Mouse (Mus musculus): ENCODE results near the gene Gpn2. TPM values are rescaled to one million over a fixed set of nuclear protein-coding genes. Genes with fewer than 3 reads are reported as not detected.

Gene Gpn2
- 17.1 and 18.9 TPM in 2 replicates for polyA plus RNA-seq (2015; fragmentation: Nextera tagmentation; extraction: Ambion mirVana)

- Histone ChIP-seq H3K9ac (ENCODE audit: low read length) (peak within 1 kb of the TSS; percentile 91), H3K36me3 (ENCODE audit: control insufficient read depth, insufficient read depth, low read length) (peaks cover 9% of the 10 kb centered on the region)
These were observed at the start of gene Gpn2 for GRCm38 (mm10) chr4:133584059-133584951. TSS of gene Gpn2 (plus strand) at chr4:133584362.

GRCm38 (mm10) chr4:133536081-133536480 lies 48.1 kb upstream of the Gpn2 start:
- WGBS, result 79% methylated on average over 3 of the region's 3 CpGs
- no peak for ATAC-seq (ENCODE audit: low read depth)
- H3K4me1 ChIP-seq (replicated peaks; ENCODE audit: control insufficient read depth, insufficient read depth, low read length), result no peaks in the 10 kb centered on the region
- H3K27me3 ChIP-seq (ENCODE audit: control insufficient read depth, insufficient read depth, low read depth, low read length), result no peaks in the 10 kb centered on the region
- no peak overlapping the region for H3K27ac ChIP-seq (ENCODE audit: low read length)
- H3K4me3 ChIP-seq (ENCODE audit: low read length), result no peak overlapping the region
- no peak overlapping the region for H3K4me2 ChIP-seq (ENCODE audit: low read depth, low read length)
- H3K36me3 ChIP-seq (ENCODE audit: control insufficient read depth, insufficient read depth, low read length), result peaks cover 45% of the 10 kb centered on the region
- no peaks in the 10 kb centered on the region for H3K9me3 ChIP-seq (ENCODE audit: control insufficient read depth, low read length)
- no peak overlapping the region for H3K9ac ChIP-seq (ENCODE audit: low read length)

More at GRCm38 (mm10) chr4:133584059-133584951, at the start of gene Gpn2:
- Histone ChIP-seq H3K27ac (ENCODE audit: low read length) (peak within 1 kb of the TSS; percentile 78), H3K4me2 (ENCODE audit: low read depth, low read length) (peak within 1 kb of the TSS; percentile 98), H3K27me3 (ENCODE audit: control insufficient read depth, insufficient read depth, low read depth, low read length) (no peaks in the 10 kb centered on the region), H3K9me3 (ENCODE audit: control insufficient read depth, low read length) (no peaks in the 10 kb centered on the region), H3K4me1 (replicated peaks; ENCODE audit: control insufficient read depth, insufficient read depth, low read length) (peaks cover 11% of the 10 kb centered on the region), H3K4me3 (ENCODE audit: low read length) (peak within 1 kb of the TSS; percentile 99)
- under 1% methylated on average over 65 of the region's 65 CpGs for WGBS
- ATAC-seq (ENCODE audit: low read depth), result peak; percentile 92

- Histone ChIP-seq H3K27me3 (ENCODE audit: control insufficient read depth, insufficient read depth, low read depth, low read length) (no peaks in the 10 kb centered on the region), H3K4me1 (replicated peaks; ENCODE audit: control insufficient read depth, insufficient read depth, low read length) (no peaks in the 10 kb centered on the region), H3K36me3 (ENCODE audit: control insufficient read depth, insufficient read depth, low read length) (peaks cover 40% of the 10 kb centered on the region), H3K4me2 (ENCODE audit: low read depth, low read length) (no peak overlapping the region), H3K27ac (ENCODE audit: low read length) (no peak overlapping the region), H3K9me3 (ENCODE audit: control insufficient read depth, low read length) (no peaks in the 10 kb centered on the region), H3K9ac (ENCODE audit: low read length) (no peak overlapping the region), H3K4me3 (ENCODE audit: low read length) (no peak overlapping the region)
- ATAC-seq (ENCODE audit: low read depth), result no peak
- WGBS, result 81% methylated on average over 5 of the region's 5 CpGs
These were observed 47.5 kb upstream of the Gpn2 start for GRCm38 (mm10) chr4:133536652-133537051.

- H3K36me3 ChIP-seq (ENCODE audit: control insufficient read depth, insufficient read depth, low read length), result no peaks in the 10 kb centered on the region; the same call in 1 of the 2 replicates
- H3K4me2 ChIP-seq (ENCODE audit: low read depth, low read length), result peak within 1 kb of the TSS; percentile 68
- H3K9ac ChIP-seq (ENCODE audit: low read length), result peak within 1 kb of the TSS; percentile 87
- H3K27me3 ChIP-seq (ENCODE audit: control insufficient read depth, insufficient read depth, low read depth, low read length), result no peaks in the 10 kb centered on the region
- H3K9me3 ChIP-seq (ENCODE audit: control insufficient read depth, low read length), result no peaks in the 10 kb centered on the region
- peak within 1 kb of the TSS; percentile 20; the same call in 1 of the 2 replicates for H3K27ac ChIP-seq (ENCODE audit: low read length)
- ATAC-seq (ENCODE audit: low read depth), result peak; percentile 100
- H3K4me1 ChIP-seq (replicated peaks; ENCODE audit: control insufficient read depth, insufficient read depth, low read length), result peaks cover 10% of the 10 kb centered on the region
- H3K4me3 ChIP-seq (ENCODE audit: low read length), result peak within 1 kb of the TSS; percentile 88
- WGBS, result under 1% methylated on average over 77 of the region's 77 CpGs
These were observed 38.6 kb upstream of the Gpn2 start, which contains the start of gene Nudc for GRCm38 (mm10) chr4:133545272-133546231. TSS of gene Nudc (minus strand) at chr4:133545996.

- H3K36me3 ChIP-seq (ENCODE audit: control insufficient read depth, insufficient read depth, low read length), result no peaks in the 10 kb centered on the region
- H3K27ac ChIP-seq (ENCODE audit: low read length), result no peak overlapping the region
- no peaks in the 10 kb centered on the region; the same call in 1 of the 2 replicates for H3K27me3 ChIP-seq (ENCODE audit: control insufficient read depth, insufficient read depth, low read depth, low read length)
- no peaks in the 10 kb centered on the region for H3K9me3 ChIP-seq (ENCODE audit: control insufficient read depth, low read length)
- WGBS, result 36% methylated on average over 1 of the region's 1 CpGs
- ATAC-seq (ENCODE audit: low read depth), result no peak
- no peak overlapping the region for H3K4me3 ChIP-seq (ENCODE audit: low read length)
- no peak overlapping the region for H3K4me2 ChIP-seq (ENCODE audit: low read depth, low read length)
- no peaks in the 10 kb centered on the region for H3K4me1 ChIP-seq (replicated peaks; ENCODE audit: control insufficient read depth, insufficient read depth, low read length)
- no peak overlapping the region for H3K9ac ChIP-seq (ENCODE audit: low read length)
These were observed 32.1 kb upstream of the Gpn2 start for GRCm38 (mm10) chr4:133552029-133552428.

- H3K27me3 ChIP-seq (ENCODE audit: control insufficient read depth, insufficient read depth, low read depth, low read length), result no peaks in the 10 kb centered on the region; the same call in 1 of the 2 replicates
- H3K36me3 ChIP-seq (ENCODE audit: control insufficient read depth, insufficient read depth, low read length), result no peaks in the 10 kb centered on the region
- no peak for ATAC-seq (ENCODE audit: low read depth)
- WGBS, result 46% methylated on average over 10 of the region's 10 CpGs
- H3K9me3 ChIP-seq (ENCODE audit: control insufficient read depth, low read length), result no peaks in the 10 kb centered on the region
- no peaks in the 10 kb centered on the region for H3K4me1 ChIP-seq (replicated peaks; ENCODE audit: control insufficient read depth, insufficient read depth, low read length)
- no peak within 1 kb of the TSS for H3K4me2 ChIP-seq (ENCODE audit: low read depth, low read length)
- H3K4me3 ChIP-seq (ENCODE audit: low read length), result no peak within 1 kb of the TSS
- no peak within 1 kb of the TSS for H3K9ac ChIP-seq (ENCODE audit: low read length)
- H3K27ac ChIP-seq (ENCODE audit: low read length), result no peak within 1 kb of the TSS
These were observed 31.3 kb upstream of the Gpn2 start, which contains the start of gene Nr0b2 for GRCm38 (mm10) chr4:133552768-133553447. TSS of gene Nr0b2 (plus strand) at chr4:133553376.

GRCm38 (mm10) chr4:133553448-133554330 lies 30.5 kb upstream of the Gpn2 start:
- H3K4me1 ChIP-seq (replicated peaks; ENCODE audit: control insufficient read depth, insufficient read depth, low read length), result no peaks in the 10 kb centered on the region
- H3K36me3 ChIP-seq (ENCODE audit: control insufficient read depth, insufficient read depth, low read length), result no peaks in the 10 kb centered on the region
- no peak overlapping the region for H3K4me2 ChIP-seq (ENCODE audit: low read depth, low read length)
- no peak overlapping the region for H3K27ac ChIP-seq (ENCODE audit: low read length)
- H3K4me3 ChIP-seq (ENCODE audit: low read length), result no peak overlapping the region
- H3K9ac ChIP-seq (ENCODE audit: low read length), result no peak overlapping the region
- WGBS, result 63% methylated on average over 19 of the region's 19 CpGs
- H3K27me3 ChIP-seq (ENCODE audit: control insufficient read depth, insufficient read depth, low read depth, low read length), result no peaks in the 10 kb centered on the region; the same call in 1 of the 2 replicates
- ATAC-seq (ENCODE audit: low read depth), result no peak
- no peaks in the 10 kb centered on the region for H3K9me3 ChIP-seq (ENCODE audit: control insufficient read depth, low read length)
